Mouse (Mus musculus) heart, embryonic 15.5 days (tissue): ENCODE results near the gene Cyb561a3. TPM values are rescaled to one million over a fixed set of nuclear protein-coding genes. Genes with fewer than 3 reads are reported as not detected.

ENCODE experiments used
- ATAC-seq: fragments of 200-750 bp; cut with Nextera tagmentation; replicated peaks from 2 replicates; pipeline ENCODE4 v1.8.0; 2017; ENCODE audit warnings: low read depth, moderate TSS enrichment; ENCODE audit not compliant: insufficient number of reproducible peaks, insufficient read depth, low FRiP score
- H3K27ac ChIP-seq: fragments of 300-500 bp; sonication (generic); 2 replicates; pipeline ENCODE4 v1.5.1; 2015; ENCODE audit warnings: mild to moderate bottlenecking, inconsistent platforms
- H3K27me3 ChIP-seq: fragments of 300-500 bp; sonication (generic); 2 replicates; pipeline ENCODE4 v1.6.1; 2015; ENCODE audit warnings: inconsistent platforms
- H3K36me3 ChIP-seq: fragments of 300-500 bp; sonication (generic); 2 replicates; pipeline ENCODE4 v1.6.1; 2015; ENCODE audit warnings: mild to moderate bottlenecking, inconsistent platforms
- H3K4me1 ChIP-seq: fragments of 300-500 bp; sonication (generic); replicated peaks from 2 replicates; pipeline ENCODE4 v1.6.1; 2015; ENCODE audit warnings: inconsistent platforms
- H3K4me2 ChIP-seq: fragments of 300-500 bp; sonication (generic); 2 replicates; pipeline ENCODE4 v1.6.1; 2015; ENCODE audit warnings: inconsistent platforms, mild to moderate bottlenecking, moderate library complexity
- H3K4me3 ChIP-seq: fragments of 300-500 bp; sonication (generic); 2 replicates; pipeline ENCODE4 v1.5.1; 2015; ENCODE audit warnings: mild to moderate bottlenecking, inconsistent platforms
- H3K9ac ChIP-seq: fragments of 300-500 bp; sonication (generic); 2 replicates; pipeline ENCODE4 v1.6.1; 2015; ENCODE audit warnings: mild to moderate bottlenecking, inconsistent platforms
- H3K9me3 ChIP-seq: fragments of 300-500 bp; sonication (generic); replicated peaks from 2 replicates; pipeline ENCODE4 v1.6.1; 2016; ENCODE audit warnings: inconsistent platforms
- WGBS: fragments of 180-500 bp; shearing (Covaris S2); methylation state at CpG from one replicate; pipeline ENCODE4 v1.1.7; 2015; ENCODE audit warnings: mixed read lengths; 5-methylcytosine and 5-hydroxymethylcytosine counted together
- polyA plus RNA-seq: library from polyadenylated mRNA; unstranded; fragments of >200 nt; fragmentation: Nextera tagmentation; extraction: Ambion mirVana; gene quantifications from 2 replicates; pipeline ENCODE4 v1.2.1, GENCODE M21; 2015

Cyb561a3 gene
- polyA plus RNA-seq, 1 experiment from 2014 or later = 15.4 TPM

DNA sequence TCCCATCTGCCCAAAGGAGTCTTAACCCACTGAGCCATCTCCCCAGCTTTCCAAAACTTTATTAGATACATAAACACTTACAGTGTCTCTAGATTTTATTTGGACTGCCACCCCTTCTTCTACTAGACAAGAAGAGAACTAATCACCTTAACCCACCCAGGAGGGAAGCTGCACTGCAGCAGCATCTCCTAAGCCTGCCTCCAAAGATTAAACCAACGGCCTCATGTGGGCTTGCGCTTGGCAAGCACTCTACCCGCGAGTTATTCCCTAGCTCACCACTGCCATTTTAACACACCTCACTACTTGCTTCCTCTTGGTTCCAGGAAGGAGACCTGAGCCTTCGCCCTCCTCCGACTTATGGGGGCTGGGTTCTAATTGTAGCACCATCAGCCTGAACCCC lies 12.7 kb upstream of the Cyb561a3 start:
- no peaks in the 10 kb centered on the region for H3K9me3 ChIP-seq
- no peak for ATAC-seq
- H3K4me3 ChIP-seq = no peak overlapping the region
- H3K36me3 ChIP-seq = no peaks in the 10 kb centered on the region
- no peak overlapping the region for H3K27ac ChIP-seq
- no peak overlapping the region for H3K4me2 ChIP-seq
- no peak overlapping the region for H3K9ac ChIP-seq
- WGBS = 78% methylated on average over 6 of the region's 6 CpGs
- peaks cover 12% of the 10 kb centered on the region for H3K4me1 ChIP-seq
- no peaks in the 10 kb centered on the region for H3K27me3 ChIP-seq

DNA sequence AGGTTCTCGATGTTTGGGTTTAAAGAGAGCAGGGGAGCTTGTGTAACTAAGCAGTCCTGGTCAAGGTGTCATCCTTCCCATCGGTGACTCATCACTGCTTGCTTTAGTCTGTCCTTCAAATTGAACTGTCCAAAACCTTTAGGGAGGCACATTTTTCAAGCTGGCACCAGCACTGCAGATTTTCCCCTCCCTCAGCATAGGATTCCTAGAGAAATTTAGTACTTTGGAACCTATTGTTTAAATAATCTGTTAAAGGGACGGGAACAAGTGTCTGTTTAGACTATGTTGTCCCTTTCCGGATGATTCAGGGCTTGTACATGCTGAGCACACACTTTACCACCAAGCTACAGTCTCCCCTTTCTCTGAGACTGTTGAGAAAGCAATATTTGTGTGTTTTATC lies 11.8 kb upstream of the Cyb561a3 start:
- H3K36me3 ChIP-seq = 0 out of 2 replicates have a peak, but pooled peaks cover 7% of the 10 kb centered on the region
- H3K27ac ChIP-seq = peak overlapping the region; percentile 25; the same call in 1 of the 2 replicates
- no peak overlapping the region for H3K4me2 ChIP-seq
- no peak overlapping the region for H3K9ac ChIP-seq
- H3K4me1 ChIP-seq = peaks cover 12% of the 10 kb centered on the region
- no peaks in the 10 kb centered on the region for H3K27me3 ChIP-seq
- H3K9me3 ChIP-seq = no peaks in the 10 kb centered on the region
- ATAC-seq = no peak
- H3K4me3 ChIP-seq = no peak overlapping the region
- WGBS = 57% methylated on average over 4 of the region's 4 CpGs

DNA sequence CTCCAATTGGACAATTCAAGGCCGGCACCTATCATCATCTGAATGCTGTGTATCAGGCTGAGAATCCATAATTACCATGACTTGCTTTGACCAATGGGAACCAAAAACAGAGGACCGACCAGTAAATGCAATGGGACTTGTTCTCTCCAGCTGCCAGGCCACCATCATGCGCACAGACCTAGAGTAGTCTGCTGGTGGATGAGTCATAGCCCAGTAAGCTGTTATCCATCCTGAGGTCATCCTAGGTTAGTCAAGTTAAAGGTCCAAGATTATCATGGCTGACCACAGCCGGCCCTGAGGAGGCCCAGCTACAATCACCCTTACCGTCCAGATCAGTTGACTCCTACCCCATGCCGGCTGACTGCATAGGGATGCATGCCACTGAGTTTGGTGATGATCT lies 7.3 kb upstream of the Cyb561a3 start:
- Histone ChIP-seq H3K36me3 (peaks cover 43% of the 10 kb centered on the region), H3K9me3 (no peaks in the 10 kb centered on the region), H3K4me3 (no peak overlapping the region), H3K27me3 (no peaks in the 10 kb centered on the region), H3K4me2 (no peak overlapping the region), H3K4me1 (no peaks in the 10 kb centered on the region), H3K9ac (no peak overlapping the region), H3K27ac (no peak overlapping the region)
- no peak for ATAC-seq
- 90% methylated on average over 6 of the region's 6 CpGs for WGBS

GRCm38 (mm10) chr19:10580102-10580501 lies 3.1 kb downstream of the Cyb561a3 start:
- no peak overlapping the region for H3K4me2 ChIP-seq
- H3K4me1 ChIP-seq = peaks cover 15% of the 10 kb centered on the region
- no peaks in the 10 kb centered on the region for H3K27me3 ChIP-seq
- no peaks in the 10 kb centered on the region for H3K9me3 ChIP-seq
- no peak overlapping the region for H3K27ac ChIP-seq
- no peak for ATAC-seq
- H3K36me3 ChIP-seq = peaks cover 8% of the 10 kb centered on the region; the same call in 1 of the 2 replicates
- H3K4me3 ChIP-seq = no peak overlapping the region
- 76% methylated on average over 3 of the region's 3 CpGs for WGBS
- no peak overlapping the region for H3K9ac ChIP-seq

GRCm38 (mm10) chr19:10580761-10581160 lies 3.8 kb downstream of the Cyb561a3 start:
- peaks cover 6% of the 10 kb centered on the region; the same call in 1 of the 2 replicates for H3K36me3 ChIP-seq
- no peak for ATAC-seq
- no peak overlapping the region for H3K27ac ChIP-seq
- no peaks in the 10 kb centered on the region for H3K9me3 ChIP-seq
- H3K9ac ChIP-seq = no peak overlapping the region
- no peak overlapping the region for H3K4me2 ChIP-seq
- WGBS = 75% methylated on average over 3 of the region's 3 CpGs
- no peaks in the 10 kb centered on the region for H3K27me3 ChIP-seq
- peaks cover 15% of the 10 kb centered on the region for H3K4me1 ChIP-seq
- no peak overlapping the region for H3K4me3 ChIP-seq

GRCm38 (mm10) chr19:10581984-10582383 lies 5.0 kb downstream of the Cyb561a3 start:
- no peak overlapping the region for H3K4me3 ChIP-seq
- H3K4me1 ChIP-seq = peaks cover 10% of the 10 kb centered on the region
- 82% methylated on average over 6 of the region's 6 CpGs for WGBS
- no peak overlapping the region for H3K9ac ChIP-seq
- no peak for ATAC-seq
- H3K9me3 ChIP-seq = no peaks in the 10 kb centered on the region
- H3K27me3 ChIP-seq = no peaks in the 10 kb centered on the region
- peaks cover 6% of the 10 kb centered on the region; the same call in 1 of the 2 replicates for H3K36me3 ChIP-seq
- no peak overlapping the region for H3K4me2 ChIP-seq
- no peak overlapping the region for H3K27ac ChIP-seq

- Histone ChIP-seq H3K4me3 (no peak overlapping the region), H3K4me2 (no peak overlapping the region), H3K27me3 (no peaks in the 10 kb centered on the region), H3K9ac (no peak overlapping the region), H3K36me3 (peaks cover 16% of the 10 kb centered on the region), H3K4me1 (peaks cover 4% of the 10 kb centered on the region), H3K9me3 (no peaks in the 10 kb centered on the region), H3K27ac (no peak overlapping the region; the same call in 1 of the 2 replicates)
- ATAC-seq = no peak
- 35% methylated on average over 7 of the region's 7 CpGs for WGBS
These were observed 6.7 kb downstream of the Cyb561a3 start for GRCm38 (mm10) chr19:10583550-10584146.

DNA sequence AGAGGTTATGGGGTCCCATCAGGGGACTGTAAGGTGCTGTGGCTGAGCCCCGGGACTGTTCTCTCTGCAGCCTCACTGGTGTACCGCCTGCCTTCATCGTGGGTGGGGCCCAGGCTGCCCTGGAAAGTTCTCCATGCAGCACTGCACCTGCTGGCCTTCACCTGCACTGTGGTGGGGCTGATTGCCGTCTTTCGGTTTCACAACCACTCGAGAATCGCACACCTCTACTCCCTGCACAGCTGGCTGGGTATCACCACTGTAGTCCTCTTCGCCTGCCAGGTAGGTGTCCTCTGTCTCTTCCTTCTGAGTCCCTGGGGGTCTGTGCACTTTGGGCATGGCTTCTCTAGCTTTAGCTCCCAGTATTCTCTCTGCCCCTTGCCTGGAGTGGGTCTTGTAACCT lies 8.1 kb downstream of the Cyb561a3 start:
- Histone ChIP-seq H3K4me2 (no peak overlapping the region), H3K36me3 (peaks cover 24% of the 10 kb centered on the region), H3K4me1 (no peaks in the 10 kb centered on the region), H3K27ac (no peak overlapping the region), H3K4me3 (no peak overlapping the region), H3K9me3 (no peaks in the 10 kb centered on the region), H3K9ac (no peak overlapping the region), H3K27me3 (no peaks in the 10 kb centered on the region)
- WGBS = 81% methylated on average over 8 of the region's 8 CpGs
- no peak for ATAC-seq

DNA sequence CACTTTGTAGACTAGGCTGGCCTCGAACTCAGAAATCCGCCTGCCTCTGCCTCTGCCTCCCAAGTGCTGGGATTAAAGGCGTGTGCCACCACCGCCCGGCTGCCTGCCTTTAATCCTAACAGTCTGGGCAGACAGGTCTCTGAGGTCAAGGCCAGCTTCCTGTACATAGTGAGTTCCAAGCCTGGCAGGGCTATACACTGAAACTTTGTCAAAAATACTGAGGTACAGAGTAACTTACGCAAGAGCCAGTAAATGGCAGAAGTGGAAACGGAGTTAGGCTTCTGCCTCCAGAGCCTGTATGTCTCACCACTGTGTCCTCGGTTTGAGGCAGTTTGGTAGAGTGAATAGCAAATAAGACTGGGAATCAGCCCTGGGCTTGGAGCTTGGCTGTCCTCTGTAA lies 10.3 kb downstream of the Cyb561a3 start:
- H3K4me3 ChIP-seq = no peak overlapping the region
- no peaks in the 10 kb centered on the region for H3K9me3 ChIP-seq
- H3K27ac ChIP-seq = no peak overlapping the region
- H3K4me1 ChIP-seq = no peaks in the 10 kb centered on the region
- peaks cover 20% of the 10 kb centered on the region for H3K36me3 ChIP-seq
- ATAC-seq = no peak
- no peaks in the 10 kb centered on the region for H3K27me3 ChIP-seq
- H3K9ac ChIP-seq = no peak overlapping the region
- no peak overlapping the region for H3K4me2 ChIP-seq
- WGBS = 85% methylated on average over 8 of the region's 8 CpGs

DNA sequence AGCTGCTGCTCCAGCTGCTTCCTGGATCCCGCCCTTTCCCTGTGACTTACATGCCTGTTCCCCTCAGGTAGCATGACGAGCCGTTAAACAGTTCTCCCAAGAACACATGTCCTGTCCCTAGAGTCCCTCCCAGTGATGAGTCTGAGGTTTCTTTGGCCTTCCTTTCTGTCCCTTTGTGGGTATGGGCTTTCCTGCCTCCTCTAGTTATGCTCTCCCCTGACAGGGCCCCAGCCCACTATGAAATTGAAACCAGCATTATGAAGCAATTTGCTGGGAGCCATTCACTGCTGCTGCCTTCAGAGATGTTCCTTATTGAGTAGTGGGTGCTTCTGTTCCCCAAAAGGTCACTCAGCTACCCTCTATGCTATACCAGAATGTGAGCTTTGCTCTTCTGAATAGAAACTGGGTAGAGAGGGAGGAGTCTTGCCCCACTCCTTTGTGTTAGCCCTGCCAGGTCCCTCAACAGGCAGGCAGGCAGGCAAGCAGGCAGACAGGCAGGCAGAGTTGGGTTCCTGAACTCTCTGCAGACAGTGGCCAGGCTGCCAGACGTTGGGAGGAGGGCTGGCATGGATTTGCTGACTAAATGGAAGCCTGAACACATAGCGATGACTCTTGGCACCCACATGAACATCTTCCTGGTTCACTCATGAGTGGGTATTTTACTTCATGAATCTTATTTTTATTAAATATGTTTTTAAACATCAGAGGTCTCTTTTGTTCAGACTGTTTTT lies 12.3 kb downstream of the Cyb561a3 start:
- 62% methylated on average over 5 of the region's 5 CpGs for WGBS
- 0 out of 2 replicates have a peak, but pooled peaks have one; percentile 43 for ATAC-seq
- Histone ChIP-seq H3K4me2 (no peak overlapping the region), H3K27ac (no peak overlapping the region; the same call in 1 of the 2 replicates), H3K4me3 (no peak overlapping the region), H3K4me1 (no peaks in the 10 kb centered on the region), H3K9me3 (no peaks in the 10 kb centered on the region), H3K9ac (no peak overlapping the region), H3K36me3 (peaks cover 21% of the 10 kb centered on the region), H3K27me3 (no peaks in the 10 kb centered on the region)

- H3K4me1 ChIP-seq = no peaks in the 10 kb centered on the region
- no peak overlapping the region for H3K4me2 ChIP-seq
- no peak overlapping the region for H3K4me3 ChIP-seq
- ATAC-seq = no peak
- peaks cover 21% of the 10 kb centered on the region for H3K36me3 ChIP-seq
- no peak overlapping the region for H3K27ac ChIP-seq
- 69% methylated on average over 3 of the region's 3 CpGs for WGBS
- H3K9me3 ChIP-seq = no peaks in the 10 kb centered on the region
- H3K27me3 ChIP-seq = no peaks in the 10 kb centered on the region
- H3K9ac ChIP-seq = no peak overlapping the region
These were observed 13.3 kb downstream of the Cyb561a3 start for GRCm38 (mm10) chr19:10590301-10590700.
